ENCODE assay signal across 25 mouse cellular contexts in the genomic region with DNA sequence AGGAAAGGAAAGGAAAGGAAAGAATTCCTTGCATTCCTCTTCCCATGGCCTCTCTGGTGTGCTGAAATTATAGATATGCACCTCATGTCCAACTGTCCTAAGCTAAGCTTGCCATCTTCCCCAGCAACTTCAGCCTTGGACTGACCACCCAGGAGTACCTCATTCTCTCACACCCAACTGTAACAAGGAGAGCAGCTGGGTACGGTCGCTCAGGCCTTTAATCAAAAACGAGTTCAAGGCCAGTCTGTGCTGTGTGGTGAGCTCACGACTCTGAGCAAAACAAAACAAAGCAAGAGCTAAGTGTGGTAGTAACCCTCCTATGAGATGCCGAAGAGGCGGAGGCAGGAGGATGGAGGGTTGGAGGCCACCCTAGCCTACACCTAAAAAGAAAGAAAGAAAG. TPM values are rescaled to one million over a fixed set of nuclear protein-coding genes. Genes with fewer than 3 reads are reported as not detected.
DNase-seq lines count a peak whose midpoint lies in the region; ATAC-seq lines count a peak whose summit lies in the region.
"Had no signal": no experiment of that assay in that cellular context is flagged by ENCODE, and none has a peak within 500 bp of the region (broad histone marks: within the 10 kb centered on the region; RNA-seq: fewer than 3 reads in every experiment).

No protein-coding gene starts in this region.

- no peaks in the 10 kb centered on the region for H3K27me3 ChIP-seq in forebrain, embryonic 11.5 days (ENCODE audit: control insufficient read depth, insufficient read depth, low read length)
- H3K27me3 ChIP-seq in forebrain, embryonic 10.5 days (ENCODE audit: poor library complexity, severe bottlenecking): no peaks in the 10 kb centered on the region
- peaks cover 4% of the 10 kb centered on the region for H3K27me3 ChIP-seq in heart, embryonic 10.5 days (ENCODE audit: insufficient read depth, poor library complexity, severe bottlenecking)
- H3K27me3 ChIP-seq: embryonic facial prominence, embryonic 12.5 days; forebrain, embryonic 15.5 days; Patski had no signal

- H3K36me3 ChIP-seq in forebrain, embryonic 11.5 days (ENCODE audit: control insufficient read depth, insufficient read depth, low read length): no peaks in the 10 kb centered on the region
- H3K36me3 ChIP-seq in forebrain, embryonic 10.5 days (replicated peaks): no peaks in the 10 kb centered on the region
- H3K36me3 ChIP-seq in heart, embryonic 10.5 days: no peaks in the 10 kb centered on the region
- H3K36me3 ChIP-seq: embryonic facial prominence, embryonic 10.5 days; embryonic facial prominence, embryonic 12.5 days; forebrain, embryonic 15.5 days; G1E had no signal

- intact Hi-C loops in heart, postnatal 25 days (cut with DNase I): no loop called here

- no peak overlapping the region for H3K4me2 ChIP-seq in forebrain, embryonic 11.5 days (ENCODE audit: low read depth, low read length, severe bottlenecking)
- H3K4me2 ChIP-seq: embryonic facial prominence, embryonic 12.5 days; forebrain, embryonic 13.5 days; forebrain, embryonic 15.5 days had no signal

- 73% methylated on average over 6 of the region's 6 CpGs for WGBS in forebrain, embryonic 11.5 days
- WGBS in forebrain, embryonic 10.5 days: 75% methylated on average over 6 of the region's 6 CpGs
- WGBS in heart, embryonic 10.5 days: 67% methylated on average over 6 of the region's 6 CpGs

- H3K4me1 ChIP-seq in forebrain, embryonic 11.5 days (replicated peaks; ENCODE audit: control insufficient read depth, insufficient read depth, low read length): no peaks in the 10 kb centered on the region
- H3K4me1 ChIP-seq in forebrain, embryonic 10.5 days: peaks cover 9% of the 10 kb centered on the region; the same call in 1 of the 2 replicates
- H3K4me1 ChIP-seq in heart, embryonic 10.5 days: no peaks in the 10 kb centered on the region
- H3K4me1 ChIP-seq: embryonic facial prominence, embryonic 10.5 days; embryonic facial prominence, embryonic 12.5 days had no signal

- H3K9me3 ChIP-seq in forebrain, embryonic 11.5 days (ENCODE audit: control insufficient read depth, low read length): no peaks in the 10 kb centered on the region
- no peaks in the 10 kb centered on the region for H3K9me3 ChIP-seq in forebrain, embryonic 10.5 days
- H3K9me3 ChIP-seq in heart, embryonic 10.5 days: no peaks in the 10 kb centered on the region
- H3K9me3 ChIP-seq: embryonic facial prominence, embryonic 10.5 days; embryonic facial prominence, embryonic 12.5 days; forebrain, embryonic 13.5 days; forebrain, embryonic 15.5 days; G1E had no signal

- H3K4me3 ChIP-seq in forebrain, embryonic 11.5 days (ENCODE audit: low read depth, low read length): no peak overlapping the region
- no peak overlapping the region for H3K4me3 ChIP-seq in forebrain, embryonic 10.5 days
- no peak overlapping the region for H3K4me3 ChIP-seq in heart, embryonic 10.5 days
- H3K4me3 ChIP-seq: embryonic facial prominence, embryonic 10.5 days; embryonic facial prominence, embryonic 12.5 days; forebrain, embryonic 13.5 days; forebrain, embryonic 15.5 days had no signal

- H3K9ac ChIP-seq in forebrain, embryonic 11.5 days (ENCODE audit: low read length): no peak overlapping the region
- H3K9ac ChIP-seq: embryonic facial prominence, embryonic 12.5 days; forebrain, embryonic 13.5 days; forebrain, embryonic 15.5 days; forebrain, postnatal 0 days had no signal

- DNase-seq in adrenal gland, adult (ENCODE audit: inconsistent age in 2 of 2, low spot score in 1 of 2): peak; percentile 55 to 74
- DNase-seq in adrenal gland, postnatal 25 days: no peak
- DNase-seq in cerebellum, adult 11-12 months: peak; percentile 22
- no peak for DNase-seq in cerebellum, postnatal 10 days
- peak; percentile 30 for DNase-seq in forebrain, embryonic 11.5 days (ENCODE audit: low spot score)
- no peak for DNase-seq in forebrain, embryonic 10.5 days (ENCODE audit: extremely low spot score, low spot score)
- peak; percentile 53 for DNase-seq in heart, embryonic 10.5 days (ENCODE audit: low spot score)
- DNase-seq in heart, postnatal 25 days (ENCODE audit: low spot score): no peak
- DNase-seq: adrenal gland, postnatal 10 days; adrenal gland, postnatal 36 days; B cell, adult 2 months; cerebellum, adult 18-20 months; cerebellum, adult 8-10 months; forebrain, postnatal 0 days had no signal

- no peak for ATAC-seq in forebrain, embryonic 11.5 days (replicated peaks; ENCODE audit: low FRiP score)
- ATAC-seq: activated CD4-positive, CD25-positive, alpha-beta regulatory T cell, adult 4 months; CD4-positive, CD25-positive, alpha-beta regulatory T cell, adult 4 months; forebrain, embryonic 13.5 days; forebrain, postnatal 0 days; Patski had no signal

- no peak overlapping the region for H3K27ac ChIP-seq in forebrain, embryonic 11.5 days (ENCODE audit: low read depth, low read length)
- no peak overlapping the region for H3K27ac ChIP-seq in forebrain, embryonic 10.5 days
- no peak overlapping the region for H3K27ac ChIP-seq in heart, embryonic 10.5 days
- H3K27ac ChIP-seq: embryonic facial prominence, embryonic 10.5 days; embryonic facial prominence, embryonic 12.5 days; forebrain, embryonic 13.5 days had no signal

RNA-seq across cellular contexts. Expression of a gene that starts 7.7 kb away (rescaled TPM):
- 580 and 681 TPM in 2 replicates for total RNA-seq in adrenal gland, postnatal 25 days (2021)
- polyA plus RNA-seq in forebrain, embryonic 11.5 days (2014; fragmentation: Nextera tagmentation; extraction: Ambion mirVana): 410 and 508 TPM in 2 replicates
- 287 and 288 TPM in 2 replicates for polyA plus RNA-seq in forebrain, embryonic 10.5 days (2016; fragmentation: Nextera tagmentation; extraction: Ambion mirVana)
- 287 and 294 TPM in 2 replicates for polyA plus RNA-seq in heart, embryonic 10.5 days (2016; fragmentation: Nextera tagmentation; extraction: Ambion mirVana)
- total RNA-seq in heart, postnatal 25 days (2021): 100 to 1,000 TPM; 245 to 246 TPM

RNA-seq across cellular contexts. Expression of a gene that starts 7.9 kb away (rescaled TPM):
- not detected in 2 replicates for total RNA-seq in adrenal gland, postnatal 25 days (2021)
- 0.40 and 0.84 TPM in 2 replicates for polyA plus RNA-seq in forebrain, embryonic 11.5 days (2014; fragmentation: Nextera tagmentation; extraction: Ambion mirVana)
- polyA plus RNA-seq in forebrain, embryonic 10.5 days (2016; fragmentation: Nextera tagmentation; extraction: Ambion mirVana): 2.9 and 4.8 TPM in 2 replicates
- 0.28 and 2.3 TPM in 2 replicates for polyA plus RNA-seq in heart, embryonic 10.5 days (2016; fragmentation: Nextera tagmentation; extraction: Ambion mirVana)
- total RNA-seq in heart, postnatal 25 days (2021): not detected
- total RNA-seq: adrenal gland, postnatal 10 days; adrenal gland, postnatal 36 days; CH12.LX; forebrain, postnatal 0 days; G1E had no signal
- polyA plus RNA-seq: activated CD4-positive, CD25-positive, alpha-beta regulatory T cell, adult 4 months; CD4-positive, CD25-positive, alpha-beta regulatory T cell, adult 4 months; cortical plate, adult 2 months; embryonic facial prominence, embryonic 14.5 days; forebrain, embryonic 13.5 days; forebrain, embryonic 15.5 days; forebrain, postnatal 0 days; G1E; Patski had no signal

RNA-seq across cellular contexts. Expression of a gene that starts 12.3 kb away (rescaled TPM):
- 2.7 and 6.4 TPM in 2 replicates for total RNA-seq in adrenal gland, postnatal 25 days (2021)
- polyA plus RNA-seq in forebrain, embryonic 11.5 days (2014; fragmentation: Nextera tagmentation; extraction: Ambion mirVana): 20.5 and 22.8 TPM in 2 replicates
- polyA plus RNA-seq in forebrain, embryonic 10.5 days (2016; fragmentation: Nextera tagmentation; extraction: Ambion mirVana): 2.0 and 4.8 TPM in 2 replicates
- polyA plus RNA-seq in heart, embryonic 10.5 days (2016; fragmentation: Nextera tagmentation; extraction: Ambion mirVana): 0.07 TPM in 1 of 2 replicates, not detected in the other
- not detected for total RNA-seq in heart, postnatal 25 days (2021)
- total RNA-seq: CH12.LX had no signal
- polyA plus RNA-seq: activated CD4-positive, CD25-positive, alpha-beta regulatory T cell, adult 4 months; CD4-positive, CD25-positive, alpha-beta regulatory T cell, adult 4 months; G1E; Patski had no signal

RNA-seq across cellular contexts. Expression of a gene that starts 22.6 kb away (rescaled TPM):
- total RNA-seq in adrenal gland, postnatal 25 days (2021): 34.7 and 52.3 TPM in 2 replicates
- 14.0 and 14.9 TPM in 2 replicates for polyA plus RNA-seq in forebrain, embryonic 11.5 days (2014; fragmentation: Nextera tagmentation; extraction: Ambion mirVana)
- polyA plus RNA-seq in forebrain, embryonic 10.5 days (2016; fragmentation: Nextera tagmentation; extraction: Ambion mirVana): 13.5 and 14.0 TPM in 2 replicates
- polyA plus RNA-seq in heart, embryonic 10.5 days (2016; fragmentation: Nextera tagmentation; extraction: Ambion mirVana): 8.0 and 10.8 TPM in 2 replicates
- total RNA-seq in heart, postnatal 25 days (2021): 10 to 100 TPM; 28.6 to 29.1 TPM

RNA-seq across cellular contexts. Expression of a gene that starts 28.6 kb away (rescaled TPM):
- total RNA-seq in adrenal gland, postnatal 25 days (2021): 0.85 and 2.9 TPM in 2 replicates
- polyA plus RNA-seq in forebrain, embryonic 11.5 days (2014; fragmentation: Nextera tagmentation; extraction: Ambion mirVana): 1.2 and 2.1 TPM in 2 replicates
- polyA plus RNA-seq in forebrain, embryonic 10.5 days (2016; fragmentation: Nextera tagmentation; extraction: Ambion mirVana): 1.3 and 2.5 TPM in 2 replicates
- 4.0 and 4.9 TPM in 2 replicates for polyA plus RNA-seq in heart, embryonic 10.5 days (2016; fragmentation: Nextera tagmentation; extraction: Ambion mirVana)
- total RNA-seq in heart, postnatal 25 days (2021): under 1 TPM in 1 of 2 experiments, not detected in 1; 0.08 TPM
- polyA plus RNA-seq: Patski had no signal

Comparison
In these comparisons a context has a peak if more than half of its experiments do, and no peak if none do; other contexts are left out.
1. DNase-seq: peak in adrenal gland, adult (2 of 2), cerebellum, adult 11-12 months (single experiment), forebrain, embryonic 11.5 days (single experiment) and heart, embryonic 10.5 days (single experiment); none in adrenal gland, postnatal 25 days (single experiment), cerebellum, postnatal 10 days (0 of 2), forebrain, embryonic 10.5 days (single experiment) and heart, postnatal 25 days (single experiment).